Mouse (Mus musculus): ENCODE measurements around the gene Rbmxl2. TPM values are rescaled to one million over a fixed set of nuclear protein-coding genes. Genes with fewer than 3 reads are reported as not detected.

Gene Rbmxl2
- polyA plus RNA-seq, 1 experiment from 2014 or later, result not detected

DNA sequence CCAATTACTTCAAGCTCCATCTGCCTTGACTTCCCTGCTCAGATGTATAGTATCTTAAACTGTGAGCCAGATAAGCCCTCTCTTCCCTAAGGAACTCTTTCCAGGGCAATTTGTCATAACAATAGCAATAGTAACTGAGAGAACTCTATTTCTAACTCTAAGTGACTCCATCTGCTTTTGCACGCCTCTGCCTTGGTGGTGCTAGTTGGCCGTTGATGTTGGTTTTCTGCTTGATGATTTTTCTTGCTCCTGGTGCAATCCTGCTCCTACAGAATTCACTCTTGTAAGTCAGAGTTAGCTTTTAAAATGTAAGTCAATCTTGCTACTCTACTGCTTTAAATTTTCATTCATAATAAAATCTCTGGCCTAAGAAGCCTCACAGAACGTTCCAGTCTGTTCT lies 44.1 kb downstream of the Rbmxl2 start:
- no peaks in the 10 kb centered on the region for H3K4me1 ChIP-seq
- H3K9me3 ChIP-seq, result no peaks in the 10 kb centered on the region
- no peak overlapping the region for H3K4me2 ChIP-seq
- H3K27me3 ChIP-seq (replicated peaks), result no peaks in the 10 kb centered on the region
- H3K4me3 ChIP-seq, result no peak overlapping the region
- WGBS, result 91% methylated on average over 3 of the region's 3 CpGs
- no peak overlapping the region for H3K27ac ChIP-seq
- ATAC-seq (replicated peaks), result no peak
- H3K9ac ChIP-seq, result no peak overlapping the region
- no peaks in the 10 kb centered on the region for H3K36me3 ChIP-seq (replicated peaks)

DNA sequence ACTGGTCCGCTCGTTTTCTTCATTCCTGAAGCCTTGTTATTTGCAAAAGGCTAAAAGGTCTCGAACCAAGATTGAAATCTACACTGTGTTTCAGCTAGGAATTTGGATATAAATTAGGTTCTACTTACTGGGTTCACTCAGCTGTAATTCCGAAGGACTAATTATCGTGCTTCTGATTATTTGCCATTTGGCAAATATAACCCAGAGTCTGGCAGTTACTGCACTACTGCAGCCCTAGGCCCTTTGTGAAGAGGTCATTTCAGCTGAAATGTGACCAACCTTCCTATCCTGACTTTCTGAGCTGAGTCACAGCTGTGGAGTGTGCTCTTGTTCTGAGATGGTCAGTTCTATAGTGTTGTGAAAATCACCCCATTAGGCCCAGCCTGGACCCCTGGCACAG lies 50.7 kb downstream of the Rbmxl2 start:
- Histone ChIP-seq H3K27ac (no peak overlapping the region), H3K9ac (no peak overlapping the region), H3K4me2 (no peak overlapping the region), H3K27me3 (replicated peaks) (no peaks in the 10 kb centered on the region), H3K36me3 (replicated peaks) (no peaks in the 10 kb centered on the region), H3K4me1 (no peaks in the 10 kb centered on the region), H3K9me3 (no peaks in the 10 kb centered on the region), H3K4me3 (no peak overlapping the region)
- ATAC-seq (replicated peaks), result no peak
- WGBS, result 80% methylated on average over 5 of the region's 5 CpGs

Other genes starting within 250 kb of the Rbmxl2 start
- gene Olfr6, start 245.5 kb upstream of the Rbmxl2 start, polyA plus RNA-seq (2015; fragmentation: Nextera tagmentation; extraction: Ambion mirVana), result not detected in 2 replicates
- not detected in 2 replicates for gene Olfr711, start 234.0 kb upstream of the Rbmxl2 start, polyA plus RNA-seq (2015; fragmentation: Nextera tagmentation; extraction: Ambion mirVana)
- gene Olfr2, start 203.4 kb upstream of the Rbmxl2 start, polyA plus RNA-seq (2015; fragmentation: Nextera tagmentation; extraction: Ambion mirVana), result not detected in 2 replicates
- not detected in 2 replicates for gene Olfr713, start 178.3 kb upstream of the Rbmxl2 start, polyA plus RNA-seq (2015; fragmentation: Nextera tagmentation; extraction: Ambion mirVana)
- not detected in 2 replicates for gene Olfr714, start 138.5 kb upstream of the Rbmxl2 start, polyA plus RNA-seq (2015; fragmentation: Nextera tagmentation; extraction: Ambion mirVana)
- not detected in 2 replicates for gene Olfr17, start 116.2 kb upstream of the Rbmxl2 start, polyA plus RNA-seq (2015; fragmentation: Nextera tagmentation; extraction: Ambion mirVana)
- gene Olfr715b, start 99.1 kb upstream of the Rbmxl2 start, polyA plus RNA-seq (2015; fragmentation: Nextera tagmentation; extraction: Ambion mirVana), result not detected in 2 replicates
- not detected in 2 replicates for gene Olfr715, start 78.4 kb upstream of the Rbmxl2 start, polyA plus RNA-seq (2015; fragmentation: Nextera tagmentation; extraction: Ambion mirVana)
- not detected in 2 replicates for gene Olfr716, start 71.1 kb upstream of the Rbmxl2 start, polyA plus RNA-seq (2015; fragmentation: Nextera tagmentation; extraction: Ambion mirVana)
- not detected in 2 replicates for gene Nlrp14, start 42.5 kb upstream of the Rbmxl2 start, polyA plus RNA-seq (2015; fragmentation: Nextera tagmentation; extraction: Ambion mirVana)
- 10.0 and 12.1 TPM in 2 replicates for gene Syt9, start 161.3 kb downstream of the Rbmxl2 start, polyA plus RNA-seq (2015; fragmentation: Nextera tagmentation; extraction: Ambion mirVana)

All from midbrain, embryonic 15.5 days (tissue).